Mouse (Mus musculus) ES-Bruce4 (cell line): ENCODE results near the gene Tgfb2.

ENCODE experiments used
- CTCF ChIP-seq: IDR thresholded peaks from one replicate; pipeline ENCODE4 v1.8.1; 2011; ENCODE audit warnings: low read depth, low read length
- POLR2A ChIP-seq: IDR thresholded peaks from one replicate; pipeline ENCODE4 v1.8.1; 2011; ENCODE audit warnings: low read length; ENCODE audit not compliant: insufficient read depth

- TF ChIP-seq POLR2A (no peak), CTCF (no peak)
Observed at GRCm38 (mm10) chr1:186577302-186577701, 128.5 kb downstream of the Tgfb2 start.
